Mouse (Mus musculus): ENCODE results near the gene Pex3.

Gene Pex3

GRCm38 (mm10) chr10:13536706-13537105, 16.2 kb downstream of the Pex3 start:
- DNase-seq (ENCODE audit: low spot score in 2 of 2): no peak

DNA sequence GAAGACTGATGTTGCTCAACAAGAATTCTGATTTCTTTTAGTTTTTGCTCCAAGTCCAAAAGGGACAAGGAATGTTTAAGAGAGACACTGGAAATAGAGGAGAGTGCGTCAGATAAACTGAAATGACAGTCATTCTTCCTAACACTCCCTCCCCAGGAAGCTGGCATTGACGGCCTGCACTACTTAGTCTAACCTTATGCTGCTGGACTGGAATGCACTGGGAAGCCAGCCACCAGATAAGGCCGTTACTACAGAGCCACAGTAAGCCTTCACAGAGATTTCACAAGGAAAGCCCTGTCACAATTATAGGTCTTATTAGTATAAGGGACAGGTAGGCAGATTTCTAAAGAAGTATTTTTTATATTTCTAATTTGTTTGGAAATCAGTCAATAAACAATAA, 18.2 kb downstream of the Pex3 start:
- no peak for DNase-seq (ENCODE audit: low spot score in 2 of 2)

GRCm38 (mm10) chr10:13528155-13528554, 24.8 kb downstream of the Pex3 start:
- no peak for DNase-seq (ENCODE audit: low spot score in 2 of 2)

DNA sequence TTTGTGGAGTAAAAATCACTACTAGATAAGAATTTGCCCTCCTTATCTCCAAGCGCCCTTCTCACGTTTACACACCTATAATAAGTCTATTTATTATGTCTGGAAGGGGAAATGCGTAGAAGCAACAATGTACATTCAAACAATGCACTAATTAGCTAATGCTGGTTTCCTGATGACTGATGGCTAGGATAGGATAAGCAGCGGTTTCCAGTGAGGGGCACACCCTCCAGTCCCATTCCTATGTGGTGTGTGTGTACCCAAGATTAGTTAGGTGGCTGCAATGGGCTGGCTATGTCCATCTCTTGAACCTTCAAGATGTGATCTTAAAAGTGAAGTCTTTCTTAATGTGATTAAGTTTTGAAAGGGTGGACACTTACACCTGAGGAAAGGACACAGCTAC, 31.1 kb downstream of the Pex3 start:
- no peak for DNase-seq (ENCODE audit: low spot score in 2 of 2)

- DNase-seq (ENCODE audit: low spot score in 2 of 2): peak in 1 of 2 experiments; percentile 22
Observed at GRCm38 (mm10) chr10:13502371-13502770, 50.6 kb downstream of the Pex3 start.

- peak in 1 of 2 experiments; percentile 8 for DNase-seq (ENCODE audit: low spot score in 2 of 2)
Observed at GRCm38 (mm10) chr10:13501533-13501932, 51.4 kb downstream of the Pex3 start.

DNA sequence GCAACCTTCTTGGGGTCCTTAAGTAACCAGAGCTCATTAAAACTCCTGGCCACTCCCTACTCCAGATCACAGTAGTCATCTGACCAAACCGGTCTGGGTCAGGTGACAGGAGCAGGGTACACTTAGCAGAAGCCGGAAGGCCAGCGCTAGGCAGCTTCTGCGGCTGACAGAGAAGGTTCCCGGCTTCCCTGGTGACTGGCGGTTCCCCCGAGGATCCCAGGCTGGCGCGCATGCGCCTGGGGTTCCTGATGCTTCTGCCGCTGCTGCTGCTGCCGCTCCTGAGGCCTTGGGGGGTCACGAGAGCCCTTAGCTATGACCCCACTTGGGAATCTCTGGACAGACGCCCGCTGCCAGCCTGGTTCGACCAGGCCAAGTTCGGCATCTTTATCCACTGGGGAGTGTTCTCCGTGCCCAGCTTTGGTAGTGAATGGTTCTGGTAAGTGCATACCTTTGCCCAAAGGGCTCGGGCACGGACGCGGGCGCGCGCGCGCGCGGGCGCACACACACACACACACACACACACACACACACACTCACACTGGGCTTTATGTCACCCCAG, 51.9 kb downstream of the Pex3 start:
- DNase-seq (ENCODE audit: low spot score in 2 of 2): peak; percentile 71 to 83

- peak; percentile 10 to 24 for DNase-seq (ENCODE audit: low spot score in 2 of 2)
Observed at GRCm38 (mm10) chr10:13500473-13500872, 52.5 kb downstream of the Pex3 start.

GRCm38 (mm10) chr10:13499331-13499730, 53.6 kb downstream of the Pex3 start, which contains the start of gene Fuca2:
Gene Fuca2, plus strand, starts transcription at chr10:13499540.
- DNase-seq (ENCODE audit: low spot score in 2 of 2): no peak

GRCm38 (mm10) chr10:13496315-13496714, 56.6 kb downstream of the Pex3 start:
- no peak for DNase-seq (ENCODE audit: low spot score in 2 of 2)

GRCm38 (mm10) chr10:13493978-13494686, 58.8 kb downstream of the Pex3 start:
- no peak for DNase-seq (ENCODE audit: low spot score in 2 of 2)

DNA sequence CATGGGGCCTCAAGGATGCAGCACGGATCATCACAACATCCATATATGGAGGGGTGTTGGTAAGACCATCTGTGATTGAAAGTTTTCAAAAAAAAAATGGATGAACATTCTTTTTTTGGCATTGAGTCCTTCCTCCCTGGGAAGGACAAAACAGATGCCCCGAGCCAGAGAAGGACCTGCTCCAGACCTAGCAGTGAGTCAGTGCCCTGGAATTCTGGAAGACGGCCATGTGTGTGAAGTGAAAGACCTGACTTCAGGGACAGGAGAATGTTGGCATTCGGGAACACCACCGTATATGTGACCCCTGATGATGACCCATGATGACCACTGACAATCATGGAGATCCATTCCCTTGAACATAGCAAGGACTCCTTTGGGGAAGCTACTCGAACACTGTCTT, 63.3 kb downstream of the Pex3 start:
- DNase-seq (ENCODE audit: low spot score in 2 of 2): no peak

- DNase-seq (ENCODE audit: low spot score in 2 of 2): no peak
Observed at GRCm38 (mm10) chr10:13485958-13486357, 67.0 kb downstream of the Pex3 start.

GRCm38 (mm10) chr10:13479341-13479740, 73.6 kb downstream of the Pex3 start:
- DNase-seq (ENCODE audit: low spot score in 2 of 2): no peak

DNA sequence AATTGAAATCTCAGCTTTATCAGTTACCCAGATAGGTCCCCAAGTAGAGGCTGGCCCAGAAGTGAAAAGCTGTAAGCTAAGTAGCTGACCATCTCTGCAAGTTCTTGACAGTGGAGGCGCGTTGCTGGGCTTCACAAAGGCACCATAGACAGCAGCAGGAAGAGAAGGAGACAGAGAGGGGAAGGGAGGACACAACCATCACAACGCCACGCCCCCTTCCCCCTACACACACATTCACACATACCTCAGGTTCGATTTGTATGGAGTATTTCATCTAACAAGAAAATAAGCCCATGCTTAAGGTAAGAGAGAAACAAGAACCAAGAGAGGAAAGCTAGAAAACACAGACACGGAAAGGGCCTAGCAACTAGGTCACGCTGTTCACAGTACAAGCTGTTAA, 77.8 kb downstream of the Pex3 start:
- peak in 1 of 2 experiments; percentile 24 for DNase-seq (ENCODE audit: low spot score in 2 of 2)

- DNase-seq (ENCODE audit: low spot score in 2 of 2): peak in 1 of 2 experiments; percentile 18
Observed at GRCm38 (mm10) chr10:13474568-13474955, 78.4 kb downstream of the Pex3 start.
